Mouse (Mus musculus) left cerebral cortex, postnatal 14 days (tissue): ENCODE measurements around the gene Psmb2. TPM values are rescaled to one million over a fixed set of nuclear protein-coding genes. Genes with fewer than 3 reads are reported as not detected.

Source experiments
- DNase-seq, 2 experiments: peaks; one replicate each; pipeline ENCODE4 v3.0.0; 2021 to 2022; ENCODE audit warnings: low spot score in 2 of 2, mixed read lengths in 1 of 2
- intact Hi-C: fragments of 180-260 bp; cut with DNase I; formaldehyde crosslinking; loops from one replicate; pipeline ENCODE4 v1.15.1; 2025
- total RNA-seq, 2 experiments: library from RNA; stranded (reverse); gene quantifications; 2 replicates each; pipeline ENCODE4 v1.2.3; 2021

The Psmb2 gene
- total RNA-seq, 2 experiments from 2014 or later = 106 to 115 TPM

DNA sequence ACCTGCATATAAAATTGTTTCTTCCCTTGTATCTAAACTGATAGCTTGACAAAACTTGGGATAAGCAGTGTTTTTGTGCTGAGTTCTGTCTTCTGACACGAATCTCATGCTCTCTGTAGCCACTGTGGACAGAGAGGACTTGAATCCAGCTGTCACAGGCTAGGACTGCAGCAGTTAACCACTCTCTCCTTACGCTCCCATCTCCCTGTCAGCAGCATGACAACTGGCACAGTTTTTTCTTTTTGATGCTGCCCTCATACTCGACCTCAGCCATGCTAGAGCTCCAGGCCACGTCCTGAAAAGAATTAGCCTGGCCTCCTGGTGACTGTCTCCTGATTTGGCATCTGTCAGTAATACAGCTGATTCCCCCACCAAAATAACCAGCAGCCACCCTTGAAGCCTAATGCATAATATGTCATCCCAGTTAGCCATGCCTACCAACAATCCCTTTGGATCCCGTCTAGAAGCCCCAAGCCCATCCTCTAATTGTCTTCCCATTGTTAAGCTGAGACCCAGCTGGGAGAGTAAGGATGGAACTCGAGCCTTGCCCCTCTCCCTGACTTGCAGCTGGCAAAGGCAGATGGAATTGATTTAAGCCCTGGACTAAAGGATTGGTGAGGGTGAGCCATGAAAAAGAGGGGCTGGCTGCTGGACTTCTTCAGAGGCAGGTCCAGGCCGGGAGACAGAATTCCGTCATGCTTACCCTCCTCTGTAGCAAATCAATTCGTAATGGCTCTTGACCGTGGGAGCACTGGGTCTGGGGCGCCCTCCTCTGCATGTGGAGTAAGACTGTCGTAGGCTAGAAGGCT, 29.4 kb downstream of the Psmb2 start:
- DNase-seq = no peak
- intact Hi-C loops = no loop called here

DNA sequence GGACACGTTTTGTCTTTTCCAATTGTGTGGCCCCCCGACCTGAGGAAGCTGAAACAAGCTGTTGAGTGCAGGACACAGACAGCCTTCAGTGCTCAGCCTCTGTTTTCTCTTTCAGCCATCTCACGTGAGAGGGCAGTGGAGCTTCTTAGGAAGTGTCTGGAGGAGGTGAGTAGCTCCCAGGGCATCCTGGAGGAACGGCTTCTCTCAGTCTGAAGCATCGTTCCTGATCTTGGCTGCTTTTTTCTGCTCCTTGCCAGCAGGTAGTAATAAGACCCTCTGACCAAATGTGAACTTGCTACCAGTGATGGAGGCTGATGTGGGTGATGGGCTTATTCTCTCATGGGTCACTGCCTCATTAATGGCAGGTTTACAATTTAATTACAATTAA, 30.0 kb downstream of the Psmb2 start:
- intact Hi-C loops = no loop called here
- no peak for DNase-seq

DNA sequence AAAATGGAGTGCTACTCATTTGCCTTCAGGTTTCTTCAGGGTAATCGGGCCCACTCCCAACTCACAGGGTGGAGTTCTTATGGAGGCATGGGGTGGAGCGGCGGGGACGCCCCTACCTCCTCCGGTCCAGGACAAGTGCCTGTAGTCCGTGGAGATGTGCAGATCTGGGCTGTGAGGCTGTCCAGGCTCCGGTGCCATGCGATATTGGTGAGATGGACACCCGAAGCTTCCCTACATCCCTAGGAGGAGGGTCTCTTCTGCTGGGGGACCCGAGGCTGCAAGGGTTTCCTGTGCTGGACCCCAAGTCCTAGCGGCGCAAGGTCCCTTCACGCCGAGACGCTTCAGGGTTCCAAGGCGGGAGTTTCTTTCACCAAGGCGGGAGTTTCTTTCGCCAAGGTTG, 54.7 kb downstream of the Psmb2 start:
- intact Hi-C loops = no loop called here

DNA sequence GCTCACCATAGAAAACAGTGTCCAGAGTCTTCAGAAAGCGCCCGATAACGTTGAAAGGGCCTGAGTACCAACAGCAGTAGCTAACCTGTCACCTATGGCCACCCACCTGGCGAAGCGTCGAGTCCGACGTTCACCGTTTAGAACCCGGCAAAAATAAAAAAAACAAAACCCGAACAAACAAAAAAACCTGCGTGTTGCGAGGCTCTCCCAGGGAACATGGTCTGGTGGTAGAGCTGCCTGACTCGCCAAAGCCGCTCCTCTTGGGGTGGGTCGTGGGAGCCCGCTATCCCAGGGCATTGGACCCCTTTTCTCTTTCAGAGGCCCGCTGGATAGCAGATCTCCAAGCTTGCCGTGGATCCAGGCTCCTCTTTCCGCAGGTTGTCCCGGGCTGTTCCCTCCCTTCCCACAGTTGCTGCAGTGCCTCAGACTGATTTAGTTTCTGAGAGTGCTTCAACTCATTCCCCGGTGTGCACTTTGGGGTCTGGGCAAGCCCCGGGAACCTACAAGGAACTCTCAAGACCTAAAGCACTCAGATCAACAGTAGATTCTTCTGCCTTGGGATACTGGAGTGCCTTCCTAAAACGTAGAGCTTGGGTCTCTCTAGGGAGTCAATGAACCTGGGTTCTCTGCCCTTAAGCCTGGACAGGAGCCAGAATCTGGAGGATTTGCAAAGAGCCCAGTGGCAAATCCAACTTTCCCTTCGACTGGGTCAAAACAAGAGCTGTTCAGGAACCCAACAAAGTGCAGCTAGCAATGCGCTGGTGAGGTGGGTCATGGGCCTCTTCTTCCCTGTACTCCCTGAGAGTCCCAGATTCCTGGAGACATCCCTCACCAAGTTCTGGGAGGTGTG, 55.3 kb downstream of the Psmb2 start:
- no peak for DNase-seq
- intact Hi-C loops = no loop called here

More for the DNA sequence above, 54.7 kb downstream of the Psmb2 start:
- no peak for DNase-seq

DNA sequence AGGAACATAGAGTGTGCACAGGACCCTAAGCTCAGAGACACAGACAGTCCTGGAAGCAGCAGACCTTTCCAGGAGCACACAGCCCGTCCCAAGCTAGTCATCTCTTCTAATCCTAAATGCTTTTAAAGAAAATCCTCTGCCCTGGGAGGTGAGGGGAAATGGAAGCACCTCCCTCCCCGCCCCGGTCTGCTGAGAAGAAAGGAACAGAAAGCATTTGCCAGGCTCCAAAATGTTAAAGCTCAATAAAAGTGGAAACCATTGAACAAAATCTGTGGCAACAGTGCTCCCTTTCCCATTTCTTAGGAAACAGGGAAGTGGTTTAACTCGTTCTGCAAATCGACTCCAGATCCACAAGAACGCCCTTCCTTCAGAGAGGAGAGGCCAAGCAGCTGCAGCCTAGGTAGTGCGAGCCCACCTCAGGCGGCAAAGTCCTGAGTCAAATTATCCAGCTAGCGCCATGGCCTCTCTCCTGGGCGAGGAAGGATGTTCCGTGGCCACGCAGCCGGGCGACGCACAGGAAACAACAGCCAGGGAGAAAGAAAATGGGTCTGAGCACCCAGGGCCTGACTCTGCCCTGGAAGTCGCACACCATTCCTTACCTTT, 56.7 kb downstream of the Psmb2 start:
- no peak for DNase-seq
- intact Hi-C loops = no loop called here

DNA sequence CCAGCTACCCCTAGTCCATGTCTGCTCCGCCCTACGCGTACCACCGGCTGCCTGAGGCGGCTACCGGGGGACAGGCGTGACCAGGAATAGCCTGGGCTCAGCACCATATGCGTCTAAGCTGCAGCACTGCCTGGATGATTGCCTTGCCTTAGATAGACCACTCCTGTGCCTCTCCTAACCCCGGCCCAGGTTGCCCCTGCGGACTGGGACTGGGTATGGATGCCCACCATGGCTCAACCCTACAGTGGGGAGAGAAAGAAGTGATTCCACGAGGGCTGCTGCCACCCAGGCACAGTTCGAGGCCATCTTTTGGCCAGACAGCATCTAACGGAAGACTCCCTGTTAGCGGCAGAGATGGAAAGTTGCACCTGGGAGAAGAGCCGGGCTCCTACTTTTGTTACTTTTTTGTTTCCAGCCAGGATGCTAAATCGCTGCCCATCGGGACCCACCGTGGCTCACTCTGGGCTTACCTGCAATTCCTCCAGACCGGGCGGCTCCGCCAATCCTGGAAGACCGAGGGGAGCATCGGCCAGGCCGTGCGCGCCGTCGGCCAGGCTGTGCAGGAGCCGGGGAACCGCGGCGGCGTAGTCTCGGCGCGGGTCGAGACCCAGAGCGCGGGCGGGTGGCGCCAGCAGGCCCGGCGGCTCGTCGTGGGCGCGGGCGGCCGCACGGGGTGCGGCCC, 57.4 kb downstream of the Psmb2 start:
- intact Hi-C loops = no loop called here
- DNase-seq = no peak

DNA sequence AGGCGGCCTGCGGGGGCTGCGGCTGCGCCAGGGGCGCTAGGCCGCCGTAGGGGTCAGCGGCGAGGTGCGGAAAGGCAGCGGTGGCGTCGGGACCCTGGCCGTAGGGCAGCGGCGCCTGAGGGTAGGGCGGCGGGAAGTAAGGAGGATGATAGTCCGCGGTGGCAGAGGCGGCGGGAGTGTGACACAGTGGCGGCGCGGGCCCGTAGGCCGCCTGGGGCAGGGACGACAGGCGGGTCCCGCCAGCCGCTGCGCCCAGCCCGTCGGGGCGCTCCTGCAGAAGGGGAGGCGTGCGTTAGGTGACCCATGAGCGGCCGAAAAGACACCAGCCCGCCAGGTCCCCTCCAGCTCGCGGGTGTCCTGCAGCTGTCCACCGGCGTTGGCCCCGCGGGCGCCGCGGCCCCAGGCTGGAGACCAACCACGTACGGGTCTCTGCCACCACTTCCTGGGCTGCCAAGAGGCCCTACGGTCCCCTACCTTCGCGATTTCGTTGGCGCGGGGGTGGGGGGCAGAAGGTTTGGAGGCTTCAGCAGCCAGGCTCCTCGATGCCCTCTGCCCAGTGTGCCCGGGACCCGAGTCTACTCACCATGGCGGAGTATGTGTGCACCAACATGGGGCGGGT, 58.1 kb downstream of the Psmb2 start:
- no peak for DNase-seq
- intact Hi-C loops = no loop called here

DNA sequence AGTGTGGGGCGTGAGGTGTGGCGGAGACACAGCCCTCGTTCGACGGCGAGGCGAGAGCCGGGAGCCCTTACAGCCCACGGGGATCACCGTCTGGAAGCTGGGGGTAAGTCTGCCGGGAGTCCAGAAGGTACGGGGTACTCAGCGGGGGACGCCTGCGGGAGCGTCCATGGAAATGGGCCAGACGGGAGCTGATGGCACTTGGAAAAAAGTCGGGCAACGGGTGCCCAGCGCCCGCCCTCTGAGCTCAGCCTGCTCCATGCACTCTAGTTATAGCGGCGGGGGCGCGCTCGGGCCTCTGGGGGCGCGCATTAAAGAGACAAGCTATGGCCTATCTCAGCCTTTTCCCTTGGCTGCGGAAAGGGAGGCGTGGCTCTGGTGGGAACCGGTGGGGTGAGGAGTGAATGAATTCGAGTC, 58.6 kb downstream of the Psmb2 start, which contains the start of gene Tfap2e:
Gene Tfap2e (minus strand): TSS at position 240 of the 414 bp plus-strand sequence.
- intact Hi-C loops = no loop called here
- no peak for DNase-seq

DNA sequence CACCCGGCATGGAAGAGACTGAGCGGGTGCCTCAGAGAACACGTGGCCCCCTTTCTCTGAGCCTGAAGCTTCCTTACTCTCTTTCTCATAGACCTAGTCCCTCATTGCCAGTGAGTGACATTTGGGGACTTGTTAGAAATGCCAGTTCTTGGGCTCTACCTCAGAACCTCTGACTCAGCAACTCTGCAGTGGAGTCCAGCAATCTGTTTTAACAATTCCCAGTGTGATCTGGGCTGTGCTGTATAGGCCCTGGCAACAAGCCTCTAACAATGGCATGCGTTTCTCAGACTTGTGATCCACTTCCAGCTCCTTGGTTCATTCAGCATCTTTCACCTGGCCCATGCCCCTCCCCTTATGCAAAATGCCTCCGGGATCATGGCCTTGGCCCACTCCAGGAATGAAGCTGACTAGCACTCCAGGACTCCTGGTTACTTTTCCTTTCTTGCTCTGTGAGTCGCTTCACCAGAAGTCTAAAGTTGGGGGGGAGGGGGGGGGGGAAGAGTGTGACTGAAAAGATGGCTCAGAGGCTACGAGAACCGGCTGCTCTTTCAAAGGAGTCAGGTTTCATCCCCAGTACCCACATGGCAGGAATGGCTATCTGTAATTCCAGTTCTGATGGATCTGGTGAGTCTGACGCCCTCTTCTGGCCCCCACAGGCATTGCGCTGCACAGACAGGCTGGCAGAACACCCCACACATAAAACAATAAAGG, 62.7 kb downstream of the Psmb2 start:
- no peak for DNase-seq
- intact Hi-C loops = loop anchor here (2.0 to 10.0 kb wide), 2 partner anchors 105 to 181 kb away; no protein-coding TSS in a partner anchor

DNA sequence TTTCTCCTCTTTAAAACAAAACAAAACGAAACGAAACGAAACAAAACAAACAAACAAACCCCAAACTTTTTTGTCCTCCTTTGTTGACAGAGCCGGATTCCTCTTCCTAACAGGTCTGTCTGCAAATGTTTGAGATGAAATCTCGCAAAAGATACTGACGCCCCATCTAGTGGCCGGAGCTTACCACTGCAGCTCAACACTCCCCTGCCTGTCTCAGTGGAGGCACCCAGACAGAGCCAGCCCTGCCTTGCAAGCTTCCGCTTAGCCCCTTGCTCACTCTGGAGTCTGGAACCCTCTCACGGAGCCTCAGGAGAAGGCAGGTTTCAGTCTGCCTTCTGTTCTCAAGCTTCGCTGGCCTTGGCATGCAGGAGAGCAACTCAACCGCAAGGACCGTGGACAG, 64.0 kb downstream of the Psmb2 start:
- intact Hi-C loops = loop anchor here (1.0 to 10.0 kb wide), 3 partner anchors 107 to 183 kb away; no protein-coding TSS in a partner anchor

DNA sequence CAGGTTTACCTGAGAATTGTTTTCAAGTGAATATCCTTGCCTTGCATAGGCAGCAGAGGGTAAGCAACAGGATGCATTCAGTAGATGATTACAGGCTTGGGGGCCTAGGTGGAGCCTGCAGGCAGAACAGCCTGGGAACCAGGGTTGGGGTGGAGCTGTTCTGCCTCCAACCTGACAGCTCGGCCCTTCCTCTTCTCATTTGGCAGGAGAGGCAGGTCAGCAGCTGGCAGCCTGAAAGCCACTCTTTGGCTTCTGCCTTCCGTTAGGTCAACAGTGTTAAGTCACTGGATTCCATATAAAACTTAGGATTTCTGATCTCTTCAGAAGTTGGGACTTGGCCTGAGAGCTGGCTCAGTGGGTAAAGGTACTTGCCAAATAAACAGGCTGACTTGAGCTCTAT, 65.5 kb downstream of the Psmb2 start:
- intact Hi-C loops = loop anchor here (10.0 kb wide), 1 partner anchor 108 kb away; no protein-coding TSS in a partner anchor
- no peak for DNase-seq

More for the DNA sequence above, 64.0 kb downstream of the Psmb2 start:
- DNase-seq = peak; percentile 87 to 91

DNA sequence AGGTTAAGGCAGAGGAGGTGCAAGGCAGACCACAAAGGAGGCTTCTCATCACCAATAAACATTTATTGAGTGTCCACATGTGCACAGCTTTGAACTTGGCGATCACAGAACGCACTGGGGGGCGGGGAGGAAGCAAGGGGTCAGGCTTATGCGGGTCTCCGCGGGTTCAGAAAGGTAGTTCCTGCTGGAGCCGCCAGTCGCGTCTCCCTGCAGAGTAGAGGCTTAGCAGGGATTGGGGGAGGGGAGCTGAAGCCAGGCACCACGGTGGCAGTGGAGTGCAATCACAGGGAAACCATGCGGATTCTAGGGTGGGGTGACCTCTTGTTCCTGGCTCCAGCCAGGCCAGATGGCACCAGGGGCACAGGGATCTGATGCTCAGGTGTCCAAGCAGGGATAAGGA, 66.3 kb downstream of the Psmb2 start:
- intact Hi-C loops = loop anchor here (10.0 kb wide), 1 partner anchor 109 kb away; no protein-coding TSS in a partner anchor
- no peak for DNase-seq

DNA sequence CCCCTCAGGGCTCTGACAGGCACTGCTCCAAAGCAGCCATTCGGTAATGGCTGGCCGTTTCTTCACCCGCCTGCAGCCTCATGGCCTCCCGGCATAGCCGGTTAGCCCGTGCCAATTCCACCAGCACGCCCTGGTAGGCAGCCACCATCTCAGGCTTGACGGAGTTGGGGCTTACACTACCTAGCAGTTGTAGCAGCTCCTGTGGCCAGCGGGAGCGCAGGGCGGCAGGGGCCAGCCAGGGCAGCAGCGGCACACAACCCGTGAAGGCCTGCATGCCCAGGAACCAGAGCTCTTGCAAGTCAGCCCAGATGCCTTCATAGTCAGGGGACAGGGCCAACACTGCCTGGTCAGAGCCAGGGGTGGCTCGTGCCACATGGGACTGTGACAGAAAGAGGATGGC, 67.4 kb downstream of the Psmb2 start:
- intact Hi-C loops = loop anchor here (5.0 to 10.0 kb wide), 2 partner anchors 37 to 110 kb away; no protein-coding TSS in a partner anchor
- no peak for DNase-seq

DNA sequence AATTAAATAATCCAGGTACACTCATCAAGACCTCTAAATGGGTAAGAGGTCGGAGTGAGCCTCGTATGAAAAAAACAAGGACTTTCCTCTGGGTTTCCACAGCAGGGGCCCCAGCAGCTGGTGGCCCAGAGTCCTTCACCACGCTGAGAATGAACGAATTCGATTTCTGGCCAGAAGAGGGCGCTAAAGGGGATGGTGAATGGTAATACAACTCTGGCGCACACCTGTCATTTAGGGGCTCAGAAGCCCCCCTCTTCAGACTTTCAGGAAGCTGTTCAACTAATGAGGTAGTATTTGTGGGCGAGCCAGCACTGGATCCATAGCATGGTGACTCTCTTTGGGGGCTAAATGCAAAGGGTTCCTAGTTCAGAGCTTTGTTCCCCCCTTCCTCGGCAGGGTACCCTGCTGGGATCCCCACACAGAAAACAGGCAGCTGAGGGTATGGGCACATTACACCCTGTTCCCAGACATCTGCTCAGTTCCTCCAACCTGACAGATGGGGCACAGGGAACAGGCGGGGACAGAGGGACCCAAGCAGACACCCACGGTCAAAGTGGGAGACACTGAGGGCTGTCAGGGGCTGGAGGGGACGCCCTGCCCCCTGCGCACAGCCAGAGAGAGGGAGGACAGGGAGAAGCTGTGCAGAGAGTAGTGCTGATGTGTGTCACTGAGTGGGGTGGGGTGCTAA, 68.2 kb downstream of the Psmb2 start:
- intact Hi-C loops = loop anchor here (5.0 to 10.0 kb wide), 2 partner anchors 37 to 111 kb away; no protein-coding TSS in a partner anchor
- DNase-seq = peak in 1 of 2 experiments; percentile 72

DNA sequence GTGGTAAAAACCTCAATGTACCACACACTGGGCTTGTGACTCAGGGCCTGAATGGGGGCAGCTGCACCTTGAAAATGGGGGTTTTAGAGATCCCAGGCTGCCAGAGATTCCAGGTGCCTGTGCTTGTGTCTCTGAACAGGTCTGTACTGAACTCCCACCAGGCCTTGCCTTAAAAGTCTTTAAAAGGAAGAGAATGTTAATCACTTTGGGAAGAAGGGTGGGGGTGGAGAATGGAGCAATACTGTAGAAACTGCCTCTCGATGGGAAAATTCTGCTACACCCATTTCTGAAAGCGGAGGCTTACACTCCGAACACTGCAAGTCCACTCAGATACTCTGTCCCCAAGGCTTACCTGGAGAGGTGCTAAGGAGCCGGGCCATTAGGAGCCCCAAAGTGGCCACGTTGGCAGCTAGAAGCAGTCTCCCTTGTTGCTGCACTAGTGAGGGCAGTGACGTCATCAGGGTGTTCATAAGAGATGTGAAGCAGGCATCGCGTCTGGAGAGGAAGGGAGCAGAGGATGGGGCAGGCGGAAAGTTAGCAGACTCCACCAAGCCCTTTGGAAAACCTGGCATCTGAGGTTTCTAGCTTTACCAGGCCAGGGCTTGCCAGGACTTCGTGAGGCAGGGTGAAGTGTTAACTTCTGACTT, 68.9 kb downstream of the Psmb2 start:
- intact Hi-C loops = loop anchor here (5.0 to 10.0 kb wide), 2 partner anchors 36 to 112 kb away; no protein-coding TSS in a partner anchor
- no peak for DNase-seq

DNA sequence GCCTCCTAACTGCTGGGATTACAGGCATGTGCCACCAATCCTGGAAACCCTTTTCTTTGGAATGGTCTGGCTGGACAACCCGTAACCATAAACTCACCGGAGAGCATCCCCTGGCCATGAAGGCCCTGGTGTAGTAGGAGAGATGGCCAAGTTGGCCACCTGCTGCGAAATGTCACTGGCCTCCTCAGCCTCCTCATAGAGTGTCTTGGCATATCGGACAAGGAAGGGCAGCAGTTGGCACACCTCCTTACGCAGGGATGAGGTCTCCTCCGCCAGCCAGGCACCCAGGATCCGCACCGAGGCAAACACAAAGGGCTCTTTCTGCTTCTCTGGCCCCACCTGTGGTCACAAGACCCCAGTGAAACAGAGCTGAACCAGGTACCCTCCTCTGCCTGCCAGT, 71.0 kb downstream of the Psmb2 start:
- DNase-seq = no peak
- intact Hi-C loops = loop anchor here (5.0 to 10.0 kb wide), 2 partner anchors 34 to 114 kb away; no protein-coding TSS in a partner anchor

DNA sequence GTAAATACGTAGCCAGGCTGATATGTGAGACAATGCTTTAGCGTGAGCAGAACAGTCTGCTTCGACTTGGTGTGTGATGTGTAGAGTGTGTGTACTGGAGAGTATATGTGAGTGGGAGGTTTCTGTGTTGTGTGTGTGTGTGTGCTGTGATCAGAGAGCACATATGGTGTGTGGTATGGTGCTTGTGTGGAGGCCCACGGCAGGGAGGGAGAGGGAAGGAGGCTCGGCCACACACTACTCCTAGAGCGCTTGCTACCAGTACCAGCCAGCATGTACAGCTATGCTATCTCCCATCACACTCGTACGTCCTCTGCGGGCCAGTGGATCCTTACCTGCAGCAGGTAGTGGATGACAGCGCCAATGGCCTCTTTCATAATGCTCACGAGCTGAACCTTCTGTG, 72.1 kb downstream of the Psmb2 start:
- peak; percentile 38 to 64 for DNase-seq
- intact Hi-C loops = loop anchor here (5.0 to 10.0 kb wide), 2 partner anchors 33 to 115 kb away; no protein-coding TSS in a partner anchor
